Mouse (Mus musculus) MEL (cell line): Measurements from ENCODE around the gene Cntn4. TPM values are rescaled to one million over a fixed set of nuclear protein-coding genes. Genes with fewer than 3 reads are reported as not detected.

Source experiments
- DNase-seq: peaks from one replicate; pipeline ENCODE4 v3.0.0; 2011; ENCODE audit warnings: low read depth, low spot score
- H3K27ac ChIP-seq: 2 replicates; pipeline ENCODE4 v1.5.1; 2012; ENCODE audit warnings: low read depth, mild to moderate bottlenecking, control low read depth, low read length, moderate library complexity; ENCODE audit not compliant: control insufficient read depth
- H3K27me3 ChIP-seq, 2 experiments: fragments of 150-350 bp in 1 of 2; sonication (generic) in 1 of 2; 2 replicates each; pipeline ENCODE4 v1.6.1; 2012; ENCODE audit warnings: low read length in 2 of 2, mild to moderate bottlenecking in 2 of 2, improper control_type of control experiment in 1 of 2, moderate library complexity in 1 of 2; ENCODE audit not compliant: insufficient read depth in 2 of 2, control insufficient read depth in 1 of 2
- H3K36me3 ChIP-seq, 2 experiments: 2 replicates each; pipeline ENCODE4 v1.6.1; 2012 to 2014; ENCODE audit warnings: low read length in 2 of 2, improper control_type of control experiment in 1 of 2, inconsistent platforms in 1 of 2, mild to moderate bottlenecking in 1 of 2; ENCODE audit not compliant: insufficient read depth in 2 of 2, control insufficient read depth in 1 of 2
- H3K4me1 ChIP-seq, 2 experiments: fragments of 150-350 bp in 1 of 2; sonication (generic) in 1 of 2; 2 replicates each; pipeline ENCODE4 v1.6.1; 2012; ENCODE audit warnings: low read length in 2 of 2, improper control_type of control experiment in 1 of 2, mild to moderate bottlenecking in 1 of 2; ENCODE audit not compliant: insufficient read depth in 2 of 2, control insufficient read depth in 1 of 2
- H3K4me3 ChIP-seq, 2 experiments: fragments of 150-350 bp in 1 of 2; sonication (generic) in 1 of 2; 2 replicates each; pipeline ENCODE4 v1.5.1; 2012; ENCODE audit warnings: low read depth in 2 of 2, low read length in 2 of 2, mild to moderate bottlenecking in 2 of 2, moderate library complexity in 2 of 2, control low read depth in 1 of 2, improper control_type of control experiment in 1 of 2; ENCODE audit not compliant: control insufficient read depth in 1 of 2, insufficient read depth in 1 of 2
- H3K79me2 ChIP-seq: 2 replicates; pipeline ENCODE4 v1.6.1; 2012; ENCODE audit warnings: mild to moderate bottlenecking, low read length, moderate library complexity; ENCODE audit not compliant: control insufficient read depth, poor library complexity, insufficient read depth
- H3K9ac ChIP-seq: 2 replicates; pipeline ENCODE4 v1.6.1; 2012; ENCODE audit warnings: low read depth, mild to moderate bottlenecking, control low read depth, low read length, moderate library complexity; ENCODE audit not compliant: control insufficient read depth, poor library complexity, severe bottlenecking
- H3K9me3 ChIP-seq: fragments of 150-350 bp; sonication (generic); replicated peaks from 2 replicates; pipeline ENCODE4 v1.6.1; 2012; ENCODE audit warnings: mild to moderate bottlenecking, low read length, improper control_type of control experiment, moderate library complexity; ENCODE audit not compliant: insufficient read depth
- BHLHE40 ChIP-seq: IDR thresholded peaks from 2 replicates; pipeline ENCODE4 v1.6.1; 2012; ENCODE audit warnings: low read depth, mild to moderate bottlenecking, inconsistent platforms, low read length, improper control_type of control experiment, borderline replicate concordance
- CTCF ChIP-seq, 3 experiments: IDR thresholded peaks in 2 of 3; conservative IDR thresholded peaks in 1 of 3; 2 replicates each; pipeline ENCODE4 v1.5.1; 2011 to 2012; ENCODE audit warnings: low read length in 3 of 3, low read depth in 2 of 3, mild to moderate bottlenecking in 2 of 3, improper control_type of control experiment in 1 of 3, inconsistent platforms in 1 of 3, mixed read lengths in 1 of 3, moderate library complexity in 1 of 3; ENCODE audit not compliant: control insufficient read depth in 1 of 3, insufficient read depth in 1 of 3, poor library complexity in 1 of 3, severe bottlenecking in 1 of 3
- ELF1 ChIP-seq: IDR thresholded peaks from 2 replicates; pipeline ENCODE4 v1.6.1; 2014; ENCODE audit warnings: low read depth, mild to moderate bottlenecking, inconsistent platforms, low read length, improper control_type of control experiment, moderate library complexity
- GATA1 ChIP-seq: IDR thresholded peaks from 2 replicates; pipeline ENCODE4 v1.6.1; 2011; ENCODE audit warnings: low read depth, low read length, improper control_type of control experiment
- HCFC1 ChIP-seq: IDR thresholded peaks from 2 replicates; pipeline ENCODE4 v1.6.1; 2012; ENCODE audit warnings: low read depth, mild to moderate bottlenecking, inconsistent platforms, low read length, improper control_type of control experiment, moderate library complexity
- JUND ChIP-seq: IDR thresholded peaks from 2 replicates; pipeline ENCODE4 v1.6.1; 2011; ENCODE audit warnings: low read depth, mild to moderate bottlenecking, improper control_type of control experiment, low read length
- MAFK ChIP-seq: IDR thresholded peaks from 2 replicates; pipeline ENCODE4 v1.6.1; 2011; ENCODE audit warnings: low read depth, mild to moderate bottlenecking, low read length, improper control_type of control experiment, borderline replicate concordance
- MAX ChIP-seq: IDR thresholded peaks from 2 replicates; pipeline ENCODE4 v1.6.1; 2011; ENCODE audit warnings: low read length, improper control_type of control experiment
- MAZ ChIP-seq: IDR thresholded peaks from 2 replicates; pipeline ENCODE4 v1.6.1; 2012; ENCODE audit warnings: low read depth, mild to moderate bottlenecking, inconsistent platforms, low read length, improper control_type of control experiment
- MEF2A ChIP-seq: IDR thresholded peaks from 2 replicates; pipeline ENCODE4 v1.6.1; 2014; ENCODE audit warnings: low read depth, mild to moderate bottlenecking, inconsistent platforms, low read length, improper control_type of control experiment; ENCODE audit not compliant: poor library complexity, insufficient replicate concordance, severe bottlenecking; ENCODE audit errors: extremely low read depth
- MXI1 ChIP-seq: IDR thresholded peaks from 2 replicates; pipeline ENCODE4 v1.6.1; 2011; ENCODE audit warnings: mild to moderate bottlenecking, low read depth, low read length, improper control_type of control experiment
- POLR2A ChIP-seq, 2 experiments: IDR thresholded peaks; 2 replicates each; pipeline ENCODE4 v1.6.1; 2011 to 2012; ENCODE audit warnings: low read length in 2 of 2, mild to moderate bottlenecking in 2 of 2, control low read depth in 1 of 2, improper control_type of control experiment in 1 of 2, low read depth in 1 of 2, moderate library complexity in 1 of 2; ENCODE audit not compliant: control insufficient read depth in 1 of 2, insufficient read depth in 1 of 2, poor library complexity in 1 of 2
- RAD21 ChIP-seq: IDR thresholded peaks from 2 replicates; pipeline ENCODE4 v1.6.1; 2011; ENCODE audit warnings: mild to moderate bottlenecking, low read depth, low read length, improper control_type of control experiment
- RCOR1 ChIP-seq: IDR thresholded peaks from 2 replicates; pipeline ENCODE4 v1.6.1; 2012; ENCODE audit warnings: low read depth, mild to moderate bottlenecking, inconsistent platforms, low read length, improper control_type of control experiment
- SMC3 ChIP-seq: IDR thresholded peaks from 2 replicates; pipeline ENCODE4 v1.6.1; 2011; ENCODE audit warnings: low read depth, low read length, improper control_type of control experiment
- TBP ChIP-seq: IDR thresholded peaks from 2 replicates; pipeline ENCODE4 v1.8.0; 2011; ENCODE audit warnings: low read depth, low read length, improper control_type of control experiment
- TCF12 ChIP-seq: IDR thresholded peaks from 2 replicates; pipeline ENCODE4 v1.6.1; 2014; ENCODE audit warnings: low read depth, mild to moderate bottlenecking, inconsistent platforms, low read length, improper control_type of control experiment, moderate library complexity
- USF1 ChIP-seq: IDR thresholded peaks from 2 replicates; pipeline ENCODE4 v1.6.1; 2014; ENCODE audit warnings: low read depth, mild to moderate bottlenecking, inconsistent platforms, low read length, improper control_type of control experiment, moderate library complexity
- ZKSCAN1 ChIP-seq: IDR thresholded peaks from 2 replicates; pipeline ENCODE4 v1.6.1; 2012; ENCODE audit warnings: low read depth, mild to moderate bottlenecking, inconsistent platforms, low read length, improper control_type of control experiment, moderate library complexity
- ZMIZ1 ChIP-seq: IDR thresholded peaks from 2 replicates; pipeline ENCODE4 v1.6.1; 2012; ENCODE audit warnings: low read depth, mild to moderate bottlenecking, inconsistent platforms, low read length, improper control_type of control experiment, moderate library complexity
- ZNF384 ChIP-seq: IDR thresholded peaks from 2 replicates; pipeline ENCODE4 v1.6.1; 2012; ENCODE audit warnings: low read depth, mild to moderate bottlenecking, inconsistent platforms, low read length, improper control_type of control experiment
- polyA plus RNA-seq, 2 experiments: library from polyadenylated mRNA; stranded (reverse) in 1 of 2; unstranded in 1 of 2; fragments of >175 nt in 1 of 2; fragments of >200 nt in 1 of 2; gene quantifications; 2 replicates each; pipeline versions ENCODE4 v1.2.1 to v1.2.4; 2012; ENCODE audit warnings: low replicate concordance in 2 of 2, low read depth in 1 of 2; ENCODE audit not compliant: insufficient read length in 2 of 2, insufficient read depth in 1 of 2, missing spikeins in 1 of 2
- total RNA-seq: library from RNA; depleted of rRNA; stranded (reverse); fragments of 300-350 nt; gene quantifications from 2 replicates; pipeline ENCODE4 v1.2.3, GENCODE M21; 2012

Gene Cntn4
- total and polyA plus RNA-seq, 3 experiments, result not detected

GRCm38 (mm10) chr6:106341114-106341513 is 663.7 kb downstream of the Cntn4 start:
- no peak overlapping the region for H3K9ac ChIP-seq
- no peaks in the 10 kb centered on the region for H3K4me1 ChIP-seq
- DNase-seq, result no peak
- no peaks in the 10 kb centered on the region for H3K27me3 ChIP-seq
- no peaks in the 10 kb centered on the region for H3K79me2 ChIP-seq
- H3K36me3 ChIP-seq, result no peaks in the 10 kb centered on the region
- no peak overlapping the region for H3K27ac ChIP-seq
- no peaks in the 10 kb centered on the region for H3K9me3 ChIP-seq
- TF ChIP-seq MXI1 (no peak), POLR2A (IDR thresholded peaks at IDR 0.05; ENCODE audit: control insufficient read depth in 1 of 2, insufficient read depth in 1 of 2, low read depth in 1 of 2, low read length in 2 of 2, poor library complexity in 1 of 2) (no peak), RAD21 (no peak), MAFK (no peak), ZNF384 (no peak), BHLHE40 (no peak)
- H3K4me3 ChIP-seq, result no peak overlapping the region

- Histone ChIP-seq H3K27ac (no peak overlapping the region), H3K36me3 (no peaks in the 10 kb centered on the region), H3K4me3 (no peak overlapping the region), H3K9ac (no peak overlapping the region), H3K79me2 (no peaks in the 10 kb centered on the region), H3K9me3 (no peaks in the 10 kb centered on the region), H3K27me3 (no peaks in the 10 kb centered on the region; a peak in 1 of 4 replicates), H3K4me1 (no peaks in the 10 kb centered on the region)
- TF ChIP-seq MAZ (no peak), MAX (no peak), ZKSCAN1 (no peak), GATA1 (no peak), ZNF384 (no peak), ELF1 (no peak), TCF12 (no peak), USF1 (no peak), MXI1 (no peak), HCFC1 (no peak), RCOR1 (no peak), TBP (no peak), MAFK (no peak), MEF2A (no peak), JUND (no peak), CTCF (IDR thresholded peaks at IDR 0.05 in 2 of 3, conservative IDR thresholded peaks at IDR 0.05 in 1 of 3; ENCODE audit: control insufficient read depth in 1 of 3, insufficient read depth in 1 of 3, low read depth in 2 of 3, low read length in 3 of 3, poor library complexity in 1 of 3, severe bottlenecking in 1 of 3) (no peak), POLR2A (IDR thresholded peaks at IDR 0.05; ENCODE audit: control insufficient read depth in 1 of 2, insufficient read depth in 1 of 2, low read depth in 1 of 2, low read length in 2 of 2, poor library complexity in 1 of 2) (no peak), ZMIZ1 (no peak), SMC3 (no peak), RAD21 (no peak)
- DNase-seq, result no peak
Observed at GRCm38 (mm10) chr6:106350072-106350471, 672.6 kb downstream of the Cntn4 start.
